Mouse (Mus musculus) megakaryocyte, embryonic 14.5 days (primary cell): Measurements from ENCODE around the gene Borcs6.

Experiments used
- FLI1 ChIP-seq: IDR thresholded peaks from 2 replicates; pipeline ENCODE4 v1.6.1; 2012; ENCODE audit warnings: low read length, inconsistent platforms, mixed read lengths
- GATA1 ChIP-seq: IDR thresholded peaks from 3 replicates; pipeline ENCODE4 v1.6.1; 2012; ENCODE audit warnings: mixed read lengths, low read length, inconsistent platforms, borderline replicate concordance

DNA sequence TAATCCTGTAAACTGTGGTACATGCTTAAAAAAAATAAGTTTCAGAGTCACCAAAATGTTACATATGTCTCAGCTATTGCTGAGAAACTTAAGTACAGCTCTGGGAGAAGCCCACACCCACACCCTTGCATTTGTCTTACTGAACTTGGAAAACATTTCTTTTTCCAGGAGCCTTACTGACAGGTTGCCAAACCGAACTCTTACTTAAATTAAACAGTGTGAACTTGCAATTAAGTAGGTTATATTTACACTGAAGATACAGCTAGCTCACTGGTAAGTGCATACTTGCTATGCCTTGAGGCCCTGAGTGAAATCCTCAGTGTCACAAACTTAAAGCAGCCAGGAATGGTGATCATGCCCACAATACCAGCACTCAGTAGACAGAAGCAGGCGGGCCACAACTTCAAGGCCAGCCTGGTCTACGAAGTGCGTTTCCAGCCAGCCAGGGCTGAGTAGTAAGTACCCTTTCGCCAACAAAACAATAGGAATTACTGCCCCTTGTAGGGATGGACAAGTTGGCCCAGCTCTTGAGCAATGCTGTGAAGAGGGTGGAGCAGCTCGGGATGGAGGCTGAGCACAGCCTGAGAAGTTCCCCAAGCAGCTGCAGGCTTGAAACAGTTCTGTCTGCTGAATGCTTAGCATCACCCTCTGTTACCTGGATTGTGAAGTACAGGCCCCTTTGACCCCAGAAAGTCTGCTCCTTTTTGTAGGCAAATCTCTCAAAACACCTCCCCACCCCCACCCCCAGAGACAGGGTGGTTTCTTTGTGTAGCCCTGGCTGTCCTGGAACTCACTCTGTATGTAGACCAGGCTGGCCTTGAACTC, 14.6 kb downstream of the Borcs6 start:
- TF ChIP-seq GATA1 (no peak), FLI1 (no peak)
